Mouse (Mus musculus): ENCODE results near the gene Igf2bp2. TPM values are rescaled to one million over a fixed set of nuclear protein-coding genes. Genes with fewer than 3 reads are reported as not detected.

Gene Igf2bp2
- total and polyA plus RNA-seq, 3 experiments, result 0.43 to 1.5 (median 0.51) TPM

GRCm38 (mm10) chr16:22200476-22200875, 37.4 kb upstream of the Igf2bp2 start:
- no peak overlapping the region for H3K4me2 ChIP-seq (ENCODE audit: insufficient read depth, low read depth, poor library complexity, severe bottlenecking)
- no peaks in the 10 kb centered on the region for H3K9me3 ChIP-seq (replicated peaks; ENCODE audit: low read length)
- DNase-seq (ENCODE audit: extremely low read depth), result peak; percentile 24
- no peaks in the 10 kb centered on the region for H3K79me2 ChIP-seq (replicated peaks; ENCODE audit: control insufficient read depth, extremely low read depth, insufficient read depth, poor library complexity, severe bottlenecking)
- no peaks in the 10 kb centered on the region for H3K27me3 ChIP-seq (replicated peaks)
- no peaks in the 10 kb centered on the region for H3K36me3 ChIP-seq (replicated peaks in 1 of 2; ENCODE audit: control insufficient read depth in 1 of 2, insufficient read depth in 1 of 2, low read length in 1 of 2)
- TF ChIP-seq ZNF384 (IDR thresholded peaks at IDR 0.05; ENCODE audit: low read depth, low read length) (no peak), USF2 (conservative IDR thresholded peaks at IDR 0.05; ENCODE audit: low read depth, low read length) (0 out of 2 replicates have a peak, but pooled peaks have one; percentile 5)
- dilution Hi-C loops (cut with MboI; ENCODE audit: extremely low pct_ligation_motif_present, extremely low pct_unique_long_range_greater_than_20kb, low sequenced_read_pairs), result no loop called here
- in situ Hi-C loops (cut with MboI; ENCODE audit: low pct_ligation_motif_present, low pct_unique_long_range_greater_than_20kb, low sequenced_read_pairs), result no loop called here
- H3K4me3 ChIP-seq (replicated peaks in 1 of 3; ENCODE audit: low read depth in 2 of 3, low read length in 2 of 3, poor library complexity in 1 of 3), result no peak overlapping the region
- no peak overlapping the region for H3K27ac ChIP-seq (ENCODE audit: insufficient read depth, low read depth)
- no peak overlapping the region for H3K9ac ChIP-seq (ENCODE audit: insufficient read depth, low read depth)
- peaks cover 3 to 8% of the 10 kb centered on the region in 2 experiments; a peak in 2 of 4 replicates for H3K4me1 ChIP-seq (ENCODE audit: control insufficient read depth in 1 of 2, insufficient read depth in 2 of 2)

GRCm38 (mm10) chr16:22187366-22187765, 24.3 kb upstream of the Igf2bp2 start:
- H3K36me3 ChIP-seq (replicated peaks in 1 of 2; ENCODE audit: control insufficient read depth in 1 of 2, insufficient read depth in 1 of 2, low read length in 1 of 2), result no peaks in the 10 kb centered on the region
- H3K27me3 ChIP-seq (replicated peaks), result no peaks in the 10 kb centered on the region
- in situ Hi-C loops (cut with MboI; ENCODE audit: low pct_ligation_motif_present, low pct_unique_long_range_greater_than_20kb, low sequenced_read_pairs), result no loop called here
- DNase-seq (ENCODE audit: extremely low read depth), result no peak
- H3K27ac ChIP-seq (ENCODE audit: insufficient read depth, low read depth), result no peak overlapping the region
- no peaks in the 10 kb centered on the region for H3K79me2 ChIP-seq (replicated peaks; ENCODE audit: control insufficient read depth, extremely low read depth, insufficient read depth, poor library complexity, severe bottlenecking)
- H3K4me3 ChIP-seq (replicated peaks in 1 of 3; ENCODE audit: low read depth in 2 of 3, low read length in 2 of 3, poor library complexity in 1 of 3), result no peak overlapping the region
- peaks cover 0 to under 1% of the 10 kb centered on the region in 2 experiments; a peak in 1 of 4 replicates for H3K4me1 ChIP-seq (ENCODE audit: control insufficient read depth in 1 of 2, insufficient read depth in 2 of 2)
- no peak overlapping the region for H3K4me2 ChIP-seq (ENCODE audit: insufficient read depth, low read depth, poor library complexity, severe bottlenecking)
- H3K9me3 ChIP-seq (replicated peaks; ENCODE audit: low read length), result peaks cover 4% of the 10 kb centered on the region
- no peak overlapping the region for H3K9ac ChIP-seq (ENCODE audit: insufficient read depth, low read depth)
- dilution Hi-C loops (cut with MboI; ENCODE audit: extremely low pct_ligation_motif_present, extremely low pct_unique_long_range_greater_than_20kb, low sequenced_read_pairs), result no loop called here
- TF ChIP-seq NELFE (IDR thresholded peaks at IDR 0.05; ENCODE audit: low read depth, low read length) (no peak), ZMIZ1 (IDR thresholded peaks at IDR 0.05; ENCODE audit: low read depth, low read length) (no peak), ELF1 (IDR thresholded peaks at IDR 0.05; ENCODE audit: low read depth, low read length) (no peak), E2F4 (IDR thresholded peaks at IDR 0.05; ENCODE audit: insufficient replicate concordance, low read depth, low read length) (no peak), USF1 (IDR thresholded peaks at IDR 0.05; ENCODE audit: low read depth, low read length) (no peak), TBP (conservative IDR thresholded peaks at IDR 0.05; ENCODE audit: low read depth, low read length) (no peak), RCOR1 (conservative IDR thresholded peaks at IDR 0.05; ENCODE audit: low read depth, low read length) (no peak), ETS1 (conservative IDR thresholded peaks at IDR 0.05; ENCODE audit: low read depth, low read length) (no peak), MAFK (IDR thresholded peaks at IDR 0.05; ENCODE audit: insufficient replicate concordance, low read length) (no peak), MYC (IDR thresholded peaks at IDR 0.05; ENCODE audit: low read depth, low read length) (no peak), CTCF (conservative IDR thresholded peaks at IDR 0.05 in 1 of 2, IDR thresholded peaks at IDR 0.05 in 1 of 2; ENCODE audit: low read depth in 2 of 2, low read length in 2 of 2) (no peak), SIN3A (IDR thresholded peaks at IDR 0.05; ENCODE audit: low read length) (no peak), BHLHE40 (IDR thresholded peaks at IDR 0.05; ENCODE audit: low read depth, low read length) (no peak), KAT2A (IDR thresholded peaks at IDR 0.05; ENCODE audit: insufficient replicate concordance, low read length) (no peak), PAX5 (IDR thresholded peaks at IDR 0.05; ENCODE audit: low read length) (no peak), MEF2A (IDR thresholded peaks at IDR 0.05; ENCODE audit: borderline replicate concordance, low read depth, low read length) (no peak), ZC3H11A (IDR thresholded peaks at IDR 0.05; ENCODE audit: low read depth, low read length) (no peak), USF2 (conservative IDR thresholded peaks at IDR 0.05; ENCODE audit: low read depth, low read length) (no peak)

Measured in CH12.LX (cell line).